22 mouse cellular contexts compared by ENCODE assay signal in the genomic region with DNA sequence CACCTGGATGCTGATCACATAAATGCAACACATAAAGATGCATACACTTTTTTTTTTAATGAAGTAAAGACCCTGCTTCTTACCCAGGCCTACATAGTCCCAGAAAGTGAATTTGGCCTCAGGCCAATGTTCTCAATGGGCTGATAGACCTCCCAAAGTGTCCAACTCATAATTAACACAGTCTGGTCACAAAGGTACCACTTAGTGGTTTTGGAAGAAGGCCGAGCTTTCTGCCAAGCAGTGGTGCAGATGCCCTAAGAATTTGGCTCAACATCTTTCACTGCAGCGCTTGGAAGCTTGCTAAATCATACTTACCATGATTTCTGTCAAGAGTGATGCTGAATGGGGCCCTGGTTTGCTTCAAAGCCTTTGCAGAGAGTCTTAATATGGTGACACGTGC.
A peak's percentile ranks its signal among the peaks of the same experiment; 100 is the strongest.
DNase-seq lines count a peak whose midpoint lies in the region; ATAC-seq and TF ChIP-seq lines count a peak whose summit lies in the region.
"Had no signal": no experiment of that assay in that cellular context is flagged by ENCODE, and none has a peak within 500 bp of the region (broad histone marks: within the 10 kb centered on the region; RNA-seq: fewer than 3 reads in every experiment).

No protein-coding gene starts in this region.

- peak; percentile 69; the same call in 1 of the 2 replicates for ATAC-seq in forebrain, embryonic 12.5 days (ENCODE audit: low FRiP score)
- no peak for ATAC-seq in limb, embryonic 14.5 days (ENCODE audit: low FRiP score, low read depth)
- ATAC-seq: CD4-positive, CD25-positive, alpha-beta regulatory T cell, adult 4 months had no signal

- no peak overlapping the region for H3K27ac ChIP-seq in forebrain, embryonic 12.5 days
- no peak overlapping the region for H3K27ac ChIP-seq in forebrain, embryonic 10.5 days
- no peak overlapping the region for H3K27ac ChIP-seq in limb, embryonic 14.5 days (replicated peaks; ENCODE audit: low read depth, low read length)
- H3K27ac ChIP-seq: heart, adult 2 months; kidney, embryonic 15.5 days; macrophage; midbrain, embryonic 10.5 days; neural tube, embryonic 13.5 days had no signal

- no peaks in the 10 kb centered on the region for H3K36me3 ChIP-seq in forebrain, embryonic 12.5 days (replicated peaks)
- no peaks in the 10 kb centered on the region for H3K36me3 ChIP-seq in forebrain, embryonic 10.5 days (replicated peaks)
- no peaks in the 10 kb centered on the region for H3K36me3 ChIP-seq in limb, embryonic 14.5 days (ENCODE audit: control insufficient read depth, insufficient read depth, low read length)
- H3K36me3 ChIP-seq: kidney, embryonic 15.5 days; midbrain, embryonic 10.5 days; neural tube, embryonic 13.5 days had no signal

- no peak for TF ChIP-seq POLR2A in brain, embryonic 14.5 days (IDR thresholded peaks at IDR 0.05; ENCODE audit: borderline replicate concordance, extremely low read depth, insufficient read depth, insufficient read length, poor library complexity, severe bottlenecking)
- no peak for TF ChIP-seq POLR2A in limb, embryonic 14.5 days (IDR thresholded peaks at IDR 0.05; ENCODE audit: borderline replicate concordance, extremely low read depth, insufficient read depth, insufficient read length)

- H3K9me3 ChIP-seq in forebrain, embryonic 12.5 days, result no peaks in the 10 kb centered on the region
- no peaks in the 10 kb centered on the region for H3K9me3 ChIP-seq in forebrain, embryonic 10.5 days
- H3K9me3 ChIP-seq in limb, embryonic 14.5 days (ENCODE audit: control insufficient read depth, low read length), result no peaks in the 10 kb centered on the region
- H3K9me3 ChIP-seq: kidney, embryonic 15.5 days; midbrain, embryonic 10.5 days; neural tube, embryonic 13.5 days had no signal

- no peak for TF ChIP-seq CTCF in brain, embryonic 14.5 days (IDR thresholded peaks at IDR 0.05; ENCODE audit: borderline replicate concordance, extremely low read depth, insufficient read depth, insufficient read length)

- 71% methylated on average over 3 of the region's 3 CpGs for WGBS in forebrain, embryonic 12.5 days
- 80% methylated on average over 3 of the region's 3 CpGs for WGBS in forebrain, embryonic 10.5 days
- 49% methylated on average over 3 of the region's 3 CpGs for WGBS in limb, embryonic 14.5 days

- no peak overlapping the region for H3K9ac ChIP-seq in forebrain, embryonic 12.5 days
- no peak overlapping the region for H3K9ac ChIP-seq in limb, embryonic 14.5 days (ENCODE audit: low read depth, low read length, severe bottlenecking)
- H3K9ac ChIP-seq: kidney, embryonic 15.5 days; neural tube, embryonic 13.5 days had no signal

- no peak overlapping the region for H3K4me3 ChIP-seq in forebrain, embryonic 12.5 days (replicated peaks)
- no peak overlapping the region for H3K4me3 ChIP-seq in forebrain, embryonic 10.5 days
- no peak overlapping the region for H3K4me3 ChIP-seq in limb, embryonic 14.5 days (replicated peaks; ENCODE audit: low read length)
- H3K4me3 ChIP-seq: heart, adult 2 months; kidney, embryonic 15.5 days; midbrain, embryonic 10.5 days; neural tube, embryonic 13.5 days had no signal

- H3K4me1 ChIP-seq in forebrain, embryonic 12.5 days, result no peaks in the 10 kb centered on the region
- no peaks in the 10 kb centered on the region for H3K4me1 ChIP-seq in forebrain, embryonic 10.5 days
- no peaks in the 10 kb centered on the region for H3K4me1 ChIP-seq in limb, embryonic 14.5 days (ENCODE audit: control insufficient read depth, insufficient read depth, low read length)
- H3K4me1 ChIP-seq: kidney, embryonic 15.5 days; midbrain, embryonic 10.5 days; neural tube, embryonic 13.5 days had no signal

- DNase-seq in forebrain, embryonic 10.5 days (ENCODE audit: extremely low spot score, low spot score), result no peak
- peak; percentile 2 to 8 for DNase-seq in layer of hippocampus, postnatal 10 days (ENCODE audit: low spot score in 2 of 2)
- DNase-seq in layer of hippocampus, adult 9-11 months, result no peak
- peak; percentile 83 for DNase-seq in brain, embryonic 14.5 days (ENCODE audit: low read depth)
- DNase-seq in limb, embryonic 14.5 days (ENCODE audit: low spot score), result peak; percentile 47
- no peak for DNase-seq in c-Kit-positive CD71-positive TER-119-positive erythroid progenitor cells, embryonic 14.5 days (ENCODE audit: low spot score)
- DNase-seq: adrenal gland, postnatal 36 days; cerebellum, adult 2 months; gastrocnemius, postnatal 36 days; heart, adult 2 months; heart, postnatal 36 days; kidney, adult 11 months; kidney, postnatal 36 days; retina, postnatal 1 day; right cerebral cortex, postnatal 25 days; spleen, adult 18-20 months had no signal

- H3K4me2 ChIP-seq in forebrain, embryonic 12.5 days, result no peak overlapping the region
- H3K4me2 ChIP-seq in limb, embryonic 14.5 days (replicated peaks; ENCODE audit: low read depth, low read length, severe bottlenecking), result no peak overlapping the region
- H3K4me2 ChIP-seq: kidney, embryonic 15.5 days; neural tube, embryonic 13.5 days had no signal

- H3K27me3 ChIP-seq in forebrain, embryonic 12.5 days, result no peaks in the 10 kb centered on the region
- no peaks in the 10 kb centered on the region for H3K27me3 ChIP-seq in forebrain, embryonic 10.5 days (ENCODE audit: poor library complexity, severe bottlenecking)
- H3K27me3 ChIP-seq in limb, embryonic 14.5 days (ENCODE audit: control insufficient read depth, insufficient read depth, low read length), result no peaks in the 10 kb centered on the region
- H3K27me3 ChIP-seq: kidney, embryonic 15.5 days; neural tube, embryonic 13.5 days had no signal

Comparison
In these comparisons a context has a peak if more than half of its experiments do, and no peak if none do; other contexts are left out.
1. DNase-seq: peak in layer of hippocampus, postnatal 10 days (2 of 2), brain, embryonic 14.5 days (single experiment) and limb, embryonic 14.5 days (single experiment); none in forebrain, embryonic 10.5 days (single experiment), layer of hippocampus, adult 9-11 months (single experiment) and c-Kit-positive CD71-positive TER-119-positive erythroid progenitor cells, embryonic 14.5 days (single experiment).